Mouse (Mus musculus): ENCODE results near the gene Fgfr2. TPM values are rescaled to one million over a fixed set of nuclear protein-coding genes. Genes with fewer than 3 reads are reported as not detected.
A peak's percentile ranks its signal among the peaks of the same experiment; 100 is the strongest.

The Fgfr2 gene
- polyA plus RNA-seq, 1 experiment from 2014 or later = 20.3 TPM

DNA sequence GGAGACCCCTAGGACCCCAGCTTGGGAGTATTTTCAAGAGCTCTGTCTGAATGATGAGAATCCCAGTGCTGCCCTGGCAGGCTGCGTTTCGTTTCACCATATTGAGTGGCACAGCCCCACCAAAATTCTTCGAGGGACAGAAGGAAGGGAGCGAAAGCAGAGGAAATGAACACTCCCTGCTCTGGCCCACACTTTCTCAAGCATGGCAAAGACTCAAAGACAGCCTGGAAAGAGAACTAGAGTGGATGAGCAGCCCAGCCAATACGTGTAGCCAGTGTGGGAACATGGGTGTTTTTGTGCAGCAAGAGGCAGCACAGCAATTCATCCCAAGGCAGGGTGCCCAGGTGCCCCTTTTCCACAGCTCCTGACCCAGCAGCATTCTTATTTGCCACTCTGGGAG, 380.2 kb downstream of the Fgfr2 start:
- Histone ChIP-seq H3K9ac (ENCODE audit: low read length) (no peak overlapping the region), H3K27ac (ENCODE audit: low read length) (no peak overlapping the region), H3K27me3 (ENCODE audit: control insufficient read depth, insufficient read depth, low read length) (no peaks in the 10 kb centered on the region), H3K36me3 (ENCODE audit: control insufficient read depth, insufficient read depth) (no peaks in the 10 kb centered on the region; the same call in 1 of the 2 replicates), H3K4me1 (ENCODE audit: control insufficient read depth, insufficient read depth, low read length) (peaks cover 4% of the 10 kb centered on the region), H3K4me2 (ENCODE audit: low read depth, low read length) (no peak overlapping the region), H3K4me3 (ENCODE audit: low read length) (no peak overlapping the region), H3K9me3 (replicated peaks; ENCODE audit: control insufficient read depth, low read length) (no peaks in the 10 kb centered on the region)
- WGBS = 84% methylated on average over 5 of the region's 5 CpGs
- no peak for ATAC-seq (replicated peaks; ENCODE audit: extremely low read depth, insufficient read depth, low FRiP score)

- Histone ChIP-seq H3K27ac (ENCODE audit: low read length) (no peak overlapping the region), H3K27me3 (ENCODE audit: control insufficient read depth, insufficient read depth, low read length) (no peaks in the 10 kb centered on the region), H3K4me3 (ENCODE audit: low read length) (no peak overlapping the region), H3K9ac (ENCODE audit: low read length) (no peak overlapping the region), H3K9me3 (replicated peaks; ENCODE audit: control insufficient read depth, low read length) (no peaks in the 10 kb centered on the region), H3K4me2 (ENCODE audit: low read depth, low read length) (no peak overlapping the region), H3K36me3 (ENCODE audit: control insufficient read depth, insufficient read depth) (no peaks in the 10 kb centered on the region; the same call in 1 of the 2 replicates), H3K4me1 (ENCODE audit: control insufficient read depth, insufficient read depth, low read length) (peaks cover 30% of the 10 kb centered on the region)
- no peak for ATAC-seq (replicated peaks; ENCODE audit: extremely low read depth, insufficient read depth, low FRiP score)
- 39% methylated on average over 6 of the region's 6 CpGs for WGBS
Observed at GRCm38 (mm10) chr7:132739829-132740228, 383.3 kb downstream of the Fgfr2 start.

DNA sequence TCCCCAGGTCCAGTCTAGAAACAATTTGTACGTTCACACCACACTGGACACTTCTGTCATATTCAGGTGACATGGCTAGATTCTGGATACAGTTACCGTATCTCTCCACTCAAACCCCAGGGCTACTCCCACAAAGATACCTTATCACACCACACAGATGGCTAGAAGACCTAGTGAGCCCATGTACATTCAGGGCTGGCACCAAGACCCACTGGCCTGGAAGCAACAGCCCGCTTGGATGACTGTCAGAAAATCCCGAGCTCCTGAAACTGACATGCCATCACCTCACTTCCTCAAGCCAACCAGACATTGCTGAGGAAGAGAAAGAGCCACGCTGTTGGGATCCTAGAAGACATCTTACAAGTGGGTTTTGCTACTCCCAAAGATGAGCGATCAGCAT, 384.3 kb downstream of the Fgfr2 start:
- Histone ChIP-seq H3K36me3 (ENCODE audit: control insufficient read depth, insufficient read depth) (no peaks in the 10 kb centered on the region; the same call in 1 of the 2 replicates), H3K4me1 (ENCODE audit: control insufficient read depth, insufficient read depth, low read length) (peaks cover 32% of the 10 kb centered on the region), H3K27me3 (ENCODE audit: control insufficient read depth, insufficient read depth, low read length) (no peaks in the 10 kb centered on the region), H3K27ac (ENCODE audit: low read length) (no peak overlapping the region), H3K9ac (ENCODE audit: low read length) (no peak overlapping the region), H3K4me2 (ENCODE audit: low read depth, low read length) (no peak overlapping the region), H3K4me3 (ENCODE audit: low read length) (no peak overlapping the region), H3K9me3 (replicated peaks; ENCODE audit: control insufficient read depth, low read length) (no peaks in the 10 kb centered on the region)
- 82% methylated on average over 6 of the region's 6 CpGs for WGBS
- ATAC-seq (replicated peaks; ENCODE audit: extremely low read depth, insufficient read depth, low FRiP score) = no peak

- H3K4me1 ChIP-seq (ENCODE audit: control insufficient read depth, insufficient read depth, low read length) = peaks cover 32% of the 10 kb centered on the region
- 52% methylated on average over 17 of the region's 17 CpGs for WGBS
Observed at GRCm38 (mm10) chr7:132736099-132736862, 386.9 kb downstream of the Fgfr2 start.

GRCm38 (mm10) chr7:132735145-132735544, 388.0 kb downstream of the Fgfr2 start:
- Histone ChIP-seq H3K27ac (ENCODE audit: low read length) (peak overlapping the region; percentile 83), H3K4me2 (ENCODE audit: low read depth, low read length) (no peak overlapping the region), H3K9me3 (replicated peaks; ENCODE audit: control insufficient read depth, low read length) (no peaks in the 10 kb centered on the region), H3K9ac (ENCODE audit: low read length) (peak overlapping the region; percentile 49; the same call in 1 of the 2 replicates), H3K27me3 (ENCODE audit: control insufficient read depth, insufficient read depth, low read length) (no peaks in the 10 kb centered on the region), H3K4me1 (ENCODE audit: control insufficient read depth, insufficient read depth, low read length) (peaks cover 32% of the 10 kb centered on the region), H3K4me3 (ENCODE audit: low read length) (no peak overlapping the region), H3K36me3 (ENCODE audit: control insufficient read depth, insufficient read depth) (no peaks in the 10 kb centered on the region)
- WGBS = 33% methylated on average over 5 of the region's 5 CpGs
- peak; percentile 56 for ATAC-seq (replicated peaks; ENCODE audit: extremely low read depth, insufficient read depth, low FRiP score)

More at GRCm38 (mm10) chr7:132736099-132736862, 386.9 kb downstream of the Fgfr2 start:
- Histone ChIP-seq H3K4me2 (ENCODE audit: low read depth, low read length) (no peak overlapping the region), H3K36me3 (ENCODE audit: control insufficient read depth, insufficient read depth) (no peaks in the 10 kb centered on the region), H3K27ac (ENCODE audit: low read length) (peak overlapping the region; percentile 83), H3K27me3 (ENCODE audit: control insufficient read depth, insufficient read depth, low read length) (no peaks in the 10 kb centered on the region), H3K9ac (ENCODE audit: low read length) (peak overlapping the region; percentile 49; the same call in 1 of the 2 replicates), H3K4me3 (ENCODE audit: low read length) (no peak overlapping the region), H3K9me3 (replicated peaks; ENCODE audit: control insufficient read depth, low read length) (no peaks in the 10 kb centered on the region)
- peak; percentile 61; the same call in 1 of the 2 replicates for ATAC-seq (replicated peaks; ENCODE audit: extremely low read depth, insufficient read depth, low FRiP score)

- Histone ChIP-seq H3K4me3 (ENCODE audit: low read length) (no peak overlapping the region), H3K9me3 (replicated peaks; ENCODE audit: control insufficient read depth, low read length) (no peaks in the 10 kb centered on the region), H3K4me1 (ENCODE audit: control insufficient read depth, insufficient read depth, low read length) (peaks cover 28% of the 10 kb centered on the region), H3K9ac (ENCODE audit: low read length) (no peak overlapping the region), H3K4me2 (ENCODE audit: low read depth, low read length) (no peak overlapping the region), H3K36me3 (ENCODE audit: control insufficient read depth, insufficient read depth) (no peaks in the 10 kb centered on the region), H3K27ac (ENCODE audit: low read length) (no peak overlapping the region), H3K27me3 (ENCODE audit: control insufficient read depth, insufficient read depth, low read length) (no peaks in the 10 kb centered on the region)
- ATAC-seq (replicated peaks; ENCODE audit: extremely low read depth, insufficient read depth, low FRiP score) = no peak
- 88% methylated on average over 9 of the region's 9 CpGs for WGBS
Observed at GRCm38 (mm10) chr7:132734222-132734621, 388.9 kb downstream of the Fgfr2 start.

DNA sequence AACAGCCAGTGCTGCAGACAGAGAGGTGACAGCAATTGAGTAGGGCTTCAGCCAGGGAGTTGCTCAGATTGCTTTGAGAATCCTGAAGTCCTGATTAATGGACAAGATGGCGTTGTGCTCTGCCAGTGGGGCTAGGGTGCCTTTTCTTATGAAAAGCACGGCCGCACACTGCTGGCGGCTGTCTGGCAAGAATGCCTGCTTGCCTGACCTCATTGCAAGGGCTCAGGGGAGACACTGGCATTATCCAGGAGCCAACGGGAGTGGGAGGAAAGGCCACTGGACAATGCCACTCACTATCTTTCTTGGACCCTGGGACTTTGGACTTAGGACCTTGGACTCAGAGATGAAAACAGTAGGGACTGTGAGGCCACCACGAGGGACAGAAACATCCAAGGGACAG, 389.6 kb downstream of the Fgfr2 start:
- Histone ChIP-seq H3K9ac (ENCODE audit: low read length) (no peak overlapping the region), H3K9me3 (replicated peaks; ENCODE audit: control insufficient read depth, low read length) (no peaks in the 10 kb centered on the region), H3K36me3 (ENCODE audit: control insufficient read depth, insufficient read depth) (no peaks in the 10 kb centered on the region), H3K27me3 (ENCODE audit: control insufficient read depth, insufficient read depth, low read length) (no peaks in the 10 kb centered on the region), H3K4me1 (ENCODE audit: control insufficient read depth, insufficient read depth, low read length) (peaks cover 28% of the 10 kb centered on the region), H3K27ac (ENCODE audit: low read length) (no peak overlapping the region), H3K4me3 (ENCODE audit: low read length) (no peak overlapping the region), H3K4me2 (ENCODE audit: low read depth, low read length) (no peak overlapping the region)
- 67% methylated on average over 6 of the region's 6 CpGs for WGBS
- ATAC-seq (replicated peaks; ENCODE audit: extremely low read depth, insufficient read depth, low FRiP score) = no peak

- Histone ChIP-seq H3K9ac (ENCODE audit: low read length) (no peak overlapping the region), H3K27ac (ENCODE audit: low read length) (no peak overlapping the region), H3K4me3 (ENCODE audit: low read length) (no peak overlapping the region), H3K4me1 (ENCODE audit: control insufficient read depth, insufficient read depth, low read length) (peaks cover 29% of the 10 kb centered on the region), H3K36me3 (ENCODE audit: control insufficient read depth, insufficient read depth) (no peaks in the 10 kb centered on the region), H3K4me2 (ENCODE audit: low read depth, low read length) (no peak overlapping the region), H3K9me3 (replicated peaks; ENCODE audit: control insufficient read depth, low read length) (no peaks in the 10 kb centered on the region), H3K27me3 (ENCODE audit: control insufficient read depth, insufficient read depth, low read length) (no peaks in the 10 kb centered on the region)
- no peak for ATAC-seq (replicated peaks; ENCODE audit: extremely low read depth, insufficient read depth, low FRiP score)
- 80% methylated on average over 6 of the region's 6 CpGs for whole genome bisulfite sequencing
Observed at GRCm38 (mm10) chr7:132732136-132732789, 390.9 kb downstream of the Fgfr2 start.

GRCm38 (mm10) chr7:132731558-132731957, 391.6 kb downstream of the Fgfr2 start:
- no peaks in the 10 kb centered on the region for H3K27me3 ChIP-seq (ENCODE audit: control insufficient read depth, insufficient read depth, low read length)
- H3K4me2 ChIP-seq (ENCODE audit: low read depth, low read length) = no peak overlapping the region
- H3K4me3 ChIP-seq (ENCODE audit: low read length) = no peak overlapping the region
- H3K9me3 ChIP-seq (replicated peaks; ENCODE audit: control insufficient read depth, low read length) = no peaks in the 10 kb centered on the region
- 82% methylated on average over 6 of the region's 6 CpGs for WGBS
- no peak overlapping the region for H3K9ac ChIP-seq (ENCODE audit: low read length)
- no peak for ATAC-seq (replicated peaks; ENCODE audit: extremely low read depth, insufficient read depth, low FRiP score)
- H3K36me3 ChIP-seq (ENCODE audit: control insufficient read depth, insufficient read depth) = no peaks in the 10 kb centered on the region
- peaks cover 24% of the 10 kb centered on the region for H3K4me1 ChIP-seq (ENCODE audit: control insufficient read depth, insufficient read depth, low read length)
- H3K27ac ChIP-seq (ENCODE audit: low read length) = no peak overlapping the region
